Mouse (Mus musculus): ENCODE measurements around the gene Rgma.

The Rgma gene

GRCm38 (mm10) chr7:73403538-73403937 lies 28.2 kb downstream of the Rgma start:
- no peak for DNase-seq

DNA sequence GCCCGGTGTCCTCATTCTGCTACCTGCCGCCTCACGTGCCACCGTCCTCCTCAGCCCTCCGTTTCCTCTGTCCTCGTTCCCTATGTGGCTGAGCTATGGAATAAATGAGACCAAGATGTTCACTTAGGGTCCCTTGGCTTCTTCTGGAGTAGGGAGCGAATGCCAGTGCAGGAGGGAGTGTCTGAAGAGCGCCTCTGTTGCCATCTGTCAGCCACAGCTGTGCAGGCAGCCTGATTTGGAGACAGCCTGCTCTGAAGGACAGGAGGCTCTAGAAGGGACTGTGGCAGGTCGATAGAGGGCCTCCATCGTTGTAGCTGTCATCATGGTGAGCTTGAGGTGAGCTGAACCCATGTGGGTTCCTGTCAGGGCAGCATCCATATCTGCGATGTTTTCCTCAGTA lies 30.2 kb downstream of the Rgma start:
- DNase-seq = no peak

DNA sequence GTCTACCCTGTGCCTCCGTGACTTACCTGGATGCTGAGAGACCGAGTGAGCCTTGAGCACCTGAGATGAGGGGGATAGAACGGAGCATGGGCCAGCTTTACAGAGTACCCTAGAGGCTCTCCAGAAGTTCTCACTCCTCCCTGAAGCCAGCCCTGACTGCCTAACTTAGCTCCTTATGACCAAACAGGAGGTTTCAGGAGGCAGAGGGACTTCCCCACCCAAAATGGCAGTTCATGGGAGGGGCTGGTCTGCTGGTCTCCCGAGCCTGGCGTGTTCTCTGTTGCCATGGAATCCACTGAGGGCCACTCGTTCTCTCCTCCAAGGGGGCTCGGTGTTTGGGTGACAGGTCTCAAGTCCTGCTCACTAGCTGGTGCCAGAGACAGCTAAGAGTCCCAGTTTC lies 36.2 kb downstream of the Rgma start:
- no peak for DNase-seq

DNA sequence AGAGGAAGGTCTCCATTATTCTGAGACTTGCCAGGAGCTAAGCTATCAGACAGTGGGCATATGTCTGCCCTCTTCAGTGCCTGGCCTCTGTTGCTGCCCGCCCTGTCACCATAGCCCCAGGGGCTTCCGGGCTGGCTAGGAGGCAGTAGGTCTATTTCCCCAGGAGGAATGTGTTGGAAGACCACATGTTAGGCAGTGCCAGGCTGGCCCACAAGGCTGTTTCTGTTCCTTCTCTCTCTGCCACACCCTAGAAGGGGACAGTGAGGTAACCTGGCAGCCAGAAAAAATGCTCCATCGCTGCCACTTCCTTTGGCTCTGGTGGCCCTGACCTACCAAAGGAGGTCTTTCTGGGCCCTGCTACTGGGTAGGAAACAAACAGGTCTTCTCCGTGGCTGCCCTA lies 36.7 kb downstream of the Rgma start:
- no peak for DNase-seq

DNA sequence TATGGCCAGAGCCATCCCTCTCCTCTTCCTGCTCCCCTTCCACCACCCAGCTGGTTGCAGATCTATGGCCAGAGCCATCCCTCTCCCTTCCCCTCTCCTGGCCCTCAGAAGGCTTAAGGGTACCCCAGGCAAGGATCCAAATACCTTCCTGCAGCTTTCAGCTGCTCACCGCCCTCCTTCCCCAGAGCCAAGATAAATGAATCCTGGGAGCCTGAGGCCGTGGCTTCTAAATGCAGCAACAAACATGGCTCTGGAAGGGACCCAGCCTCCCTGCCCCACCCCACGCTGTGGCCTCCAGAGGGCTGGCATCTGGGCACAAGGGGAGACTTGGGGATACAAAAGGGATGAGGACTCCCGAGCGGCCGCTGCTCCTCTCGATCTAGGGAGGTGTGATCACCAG lies 37.1 kb downstream of the Rgma start:
- DNase-seq = no peak

DNA sequence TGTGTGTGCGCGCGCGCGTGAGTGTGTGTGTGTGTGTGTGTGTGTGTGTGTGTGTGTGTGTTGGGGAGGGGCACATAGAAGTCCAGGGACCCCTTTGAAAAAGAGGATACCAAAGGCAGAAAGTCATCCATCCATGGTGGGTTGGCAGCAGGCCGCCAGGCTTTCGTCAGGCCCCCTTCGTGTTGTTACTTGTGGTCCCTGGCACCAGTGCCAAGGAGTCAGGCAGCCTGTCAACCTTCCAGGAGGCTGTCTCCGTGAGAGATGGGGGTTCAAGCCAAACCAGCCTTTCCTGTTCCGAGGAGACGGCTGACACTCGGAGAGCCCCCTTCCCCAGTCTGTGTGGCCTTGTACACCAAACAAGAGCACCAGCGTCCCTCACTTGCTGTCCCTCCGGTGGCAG lies 38.9 kb downstream of the Rgma start:
- no peak for DNase-seq

DNA sequence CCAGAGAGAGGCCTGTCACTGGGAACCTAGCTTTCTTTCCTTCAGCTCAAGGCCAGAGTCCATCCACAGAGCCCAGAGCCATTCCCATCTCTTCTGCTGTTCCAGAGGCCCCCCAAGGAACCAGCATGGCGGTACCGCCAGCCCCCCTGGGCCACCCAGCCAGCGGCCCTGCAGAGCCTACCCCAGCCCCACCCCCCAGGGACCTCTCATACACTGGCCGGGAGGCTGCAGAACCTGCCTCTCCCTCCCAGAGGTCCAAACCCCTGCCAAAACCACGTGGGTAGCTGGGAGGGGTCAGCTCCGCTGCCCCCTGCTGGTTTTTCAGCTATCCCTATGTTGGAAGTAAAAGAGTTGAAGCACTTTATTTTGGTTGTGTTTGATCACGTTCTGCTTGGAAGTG lies 44.1 kb downstream of the Rgma start:
- DNase-seq = no peak

DNA sequence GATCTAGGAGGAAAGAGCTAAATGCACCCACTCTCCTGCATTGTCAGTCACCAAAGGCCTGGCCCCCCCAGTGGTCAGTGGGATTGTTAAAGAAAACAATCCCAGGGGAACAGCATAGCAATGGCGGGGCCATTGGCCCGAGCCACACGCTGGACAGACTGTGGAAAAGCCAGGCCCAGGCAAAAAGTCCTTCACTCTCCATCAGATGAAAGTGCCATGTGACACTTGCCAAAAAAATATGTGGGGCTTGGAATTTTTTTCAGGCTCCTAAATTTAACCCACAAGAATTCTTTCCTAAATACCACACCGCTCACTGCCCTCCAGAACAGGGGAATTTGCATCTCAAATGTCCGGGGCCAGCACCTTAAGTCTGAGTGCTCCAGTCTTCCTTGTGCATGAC lies 45.5 kb downstream of the Rgma start:
- no peak for DNase-seq

DNA sequence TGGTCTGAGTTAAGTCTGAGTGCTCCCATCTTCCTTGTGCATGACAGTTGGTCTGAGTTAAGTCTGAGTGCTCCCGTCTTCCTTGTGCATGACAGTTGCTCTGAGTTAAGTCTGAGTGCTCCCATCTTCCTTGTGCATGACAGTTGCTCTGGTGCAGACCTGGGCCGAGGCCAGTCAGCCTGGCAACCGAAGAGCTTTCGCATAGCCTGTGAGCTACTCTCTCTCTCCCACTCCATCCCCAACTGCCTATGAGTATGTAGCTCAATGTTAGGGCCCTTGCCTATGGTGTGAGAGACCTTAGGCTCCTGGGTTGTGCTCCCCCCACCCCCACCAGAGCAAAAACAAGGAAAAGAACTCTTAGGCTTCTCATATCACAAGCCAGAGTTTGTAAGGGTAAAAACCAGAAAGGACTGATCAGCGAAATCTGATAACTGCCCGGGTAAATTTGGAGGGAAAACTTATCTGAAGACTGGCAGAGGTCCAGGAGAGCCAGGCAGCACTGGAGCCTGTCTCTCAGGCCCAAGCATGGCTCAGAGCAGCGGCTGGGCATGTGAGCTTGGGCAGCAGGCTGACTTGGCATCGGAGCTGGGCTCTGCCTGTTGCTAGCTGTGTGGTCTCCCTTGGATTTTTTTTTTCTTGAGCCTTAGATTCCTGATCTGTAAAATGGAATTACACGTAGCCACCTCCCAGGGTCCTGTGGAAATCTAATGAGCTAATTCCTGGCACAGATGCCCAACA lies 46.1 kb downstream of the Rgma start:
- DNase-seq = no peak

DNA sequence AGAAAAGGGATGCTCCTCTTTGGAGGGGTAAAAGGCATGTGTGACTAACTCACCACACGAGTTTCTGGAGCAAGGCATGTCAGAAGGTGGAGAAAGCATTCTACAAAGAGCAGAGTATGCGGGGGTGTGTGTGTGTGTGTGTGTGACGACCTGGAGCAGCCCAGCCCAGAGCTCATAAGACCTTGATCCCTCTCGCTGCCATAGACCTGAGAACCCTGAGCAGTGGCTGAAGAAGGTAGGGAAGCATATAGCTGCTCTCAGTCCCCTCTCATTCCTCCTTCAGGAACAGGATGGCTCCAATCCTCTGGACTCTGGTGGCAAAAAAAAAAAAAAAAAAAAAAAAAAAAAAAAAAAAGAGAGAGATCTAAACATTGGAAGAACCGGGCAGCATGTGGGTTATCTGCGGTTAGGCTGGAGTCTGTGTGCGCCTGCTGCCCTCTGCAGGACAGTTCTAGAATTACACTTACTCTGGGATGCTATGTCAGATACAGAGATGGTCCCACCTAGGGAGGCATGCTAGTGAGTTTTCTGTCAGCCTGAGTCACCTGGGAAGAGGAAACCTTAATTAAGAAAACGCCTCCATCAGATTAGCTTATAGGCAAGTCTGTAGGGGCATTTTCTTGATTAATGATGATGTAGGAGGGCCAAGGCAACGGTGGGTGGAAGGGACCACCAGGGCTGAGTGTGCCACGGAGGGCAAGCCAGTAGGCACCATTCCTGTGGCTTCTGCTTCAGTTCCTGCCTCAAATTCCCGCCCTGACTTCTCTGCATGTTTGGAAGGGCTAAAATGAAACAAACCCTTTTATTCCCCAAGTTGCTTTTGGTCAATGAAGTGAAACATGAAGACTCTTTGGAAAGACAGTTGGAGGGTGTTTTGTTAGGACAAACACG lies 47.2 kb downstream of the Rgma start:
- DNase-seq = peak; percentile 75

DNA sequence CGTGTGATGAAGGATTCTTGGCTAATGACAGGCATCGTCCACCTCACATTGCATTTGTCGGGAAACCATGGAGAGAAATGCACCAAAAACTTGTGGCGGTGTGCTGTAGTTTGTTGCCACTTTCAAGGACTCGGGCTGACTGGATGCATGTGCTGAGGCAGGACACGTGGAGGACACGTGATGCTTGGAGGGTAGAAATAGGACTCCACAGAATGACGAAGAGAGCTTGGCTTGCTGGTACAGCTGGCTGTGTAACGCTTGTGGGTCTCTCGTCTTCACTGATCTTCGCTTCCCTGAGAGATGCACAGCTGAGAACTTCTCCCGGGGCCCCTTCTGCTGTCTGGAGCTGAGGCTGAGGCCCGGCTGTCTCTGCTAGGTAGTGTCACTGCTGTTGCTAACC lies 47.9 kb downstream of the Rgma start:
- no peak for DNase-seq

DNA sequence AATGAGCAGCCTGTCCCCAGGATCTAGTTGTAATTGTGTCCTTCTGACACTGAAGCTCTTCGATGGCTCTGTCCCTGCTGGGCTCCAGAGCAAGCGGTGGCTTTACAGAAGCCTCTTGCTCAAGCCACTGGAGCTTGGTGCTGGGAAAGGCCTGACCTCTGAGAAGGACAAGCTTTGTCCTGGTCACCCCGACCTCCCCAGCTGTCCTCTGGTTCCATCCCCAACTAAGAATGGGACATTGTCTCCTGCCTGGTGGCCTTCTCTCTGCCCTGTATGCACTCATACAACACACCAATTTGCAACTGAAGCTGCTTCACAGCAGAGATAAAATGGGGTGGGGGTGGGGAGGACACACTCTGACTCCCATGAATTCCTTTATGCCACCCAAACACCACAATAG lies 48.9 kb downstream of the Rgma start:
- DNase-seq = no peak

- no peak for DNase-seq
Measured at GRCm38 (mm10) chr7:73424705-73425104, 49.4 kb downstream of the Rgma start.

- no peak for DNase-seq
Measured at GRCm38 (mm10) chr7:73425451-73425850, 50.1 kb downstream of the Rgma start.

DNA sequence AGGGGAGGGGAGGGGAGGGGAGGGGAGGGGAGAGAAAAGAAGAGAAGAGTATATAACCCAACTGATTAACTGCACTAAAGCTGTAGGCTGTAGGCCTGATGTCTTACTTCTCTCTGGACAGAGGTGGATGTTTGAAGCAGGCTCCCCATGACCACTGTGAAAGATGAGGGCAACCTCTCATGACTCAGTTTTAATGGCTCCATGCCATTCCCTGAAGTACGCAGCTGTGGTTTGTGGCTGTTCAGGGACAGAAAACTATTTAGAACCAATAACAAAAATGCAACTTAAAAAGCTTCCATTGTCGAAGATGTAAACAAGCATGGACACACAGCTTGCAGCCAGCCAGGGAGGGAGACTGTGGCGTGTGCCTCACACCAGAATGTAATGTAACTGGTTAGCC lies 50.9 kb downstream of the Rgma start:
- DNase-seq = no peak

GRCm38 (mm10) chr7:73426752-73427386 lies 51.6 kb downstream of the Rgma start:
- DNase-seq = no peak

- DNase-seq = no peak
Measured at GRCm38 (mm10) chr7:73427794-73428193, 52.5 kb downstream of the Rgma start.

DNA sequence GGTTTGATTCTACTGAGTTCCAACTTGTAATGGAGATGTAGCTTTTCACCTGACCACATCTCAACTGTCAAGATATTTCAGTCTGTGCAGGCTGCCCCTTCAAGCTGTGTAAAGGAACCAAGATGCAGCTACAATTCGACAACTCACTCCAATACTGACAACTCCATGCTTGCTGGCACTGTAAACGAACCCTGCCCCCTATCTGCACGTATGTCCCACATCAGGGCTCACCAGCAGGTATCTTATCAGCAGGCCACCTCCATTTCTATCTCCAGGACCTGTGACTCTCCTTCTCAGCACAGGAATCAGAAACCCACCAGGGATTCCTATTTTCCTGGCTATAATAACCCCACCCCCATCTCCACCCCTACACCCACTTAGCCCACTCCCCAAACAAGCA lies 53.2 kb downstream of the Rgma start:
- no peak for DNase-seq

DNA sequence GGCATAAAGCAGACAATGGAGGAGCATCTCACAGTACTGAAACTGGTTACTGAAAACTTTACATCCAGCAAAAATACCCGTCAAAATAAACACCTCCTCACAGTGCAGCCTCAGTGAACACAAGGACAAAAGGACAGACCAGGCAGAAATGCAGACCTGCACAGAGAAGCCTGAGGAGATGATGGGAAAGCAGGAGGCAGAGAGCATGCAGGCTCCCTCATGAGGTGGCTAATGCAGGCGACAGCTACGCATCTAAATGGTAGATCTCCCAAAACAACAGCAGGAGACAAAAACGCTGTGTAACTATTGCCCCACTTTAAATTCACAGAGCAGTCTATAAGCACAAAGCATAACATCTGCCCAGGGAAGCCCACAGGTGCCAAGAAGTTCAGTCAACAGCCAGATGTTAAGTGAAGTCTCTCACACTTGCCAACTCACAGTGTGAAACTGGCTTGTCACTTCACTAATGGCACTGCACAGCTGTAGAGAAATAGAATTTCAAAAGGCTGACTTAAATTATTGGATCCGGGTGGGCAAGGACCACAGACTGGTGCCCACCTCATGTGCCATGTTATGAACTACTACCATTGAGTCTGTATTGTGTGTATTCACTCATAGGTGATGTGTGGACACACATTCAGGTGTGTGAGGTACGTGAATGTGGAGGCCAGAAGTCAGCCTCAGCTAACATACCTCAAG lies 58.5 kb downstream of the Rgma start:
- no peak for DNase-seq

- DNase-seq = no peak
Measured at GRCm38 (mm10) chr7:73434336-73434677, 59.0 kb downstream of the Rgma start.

DNA sequence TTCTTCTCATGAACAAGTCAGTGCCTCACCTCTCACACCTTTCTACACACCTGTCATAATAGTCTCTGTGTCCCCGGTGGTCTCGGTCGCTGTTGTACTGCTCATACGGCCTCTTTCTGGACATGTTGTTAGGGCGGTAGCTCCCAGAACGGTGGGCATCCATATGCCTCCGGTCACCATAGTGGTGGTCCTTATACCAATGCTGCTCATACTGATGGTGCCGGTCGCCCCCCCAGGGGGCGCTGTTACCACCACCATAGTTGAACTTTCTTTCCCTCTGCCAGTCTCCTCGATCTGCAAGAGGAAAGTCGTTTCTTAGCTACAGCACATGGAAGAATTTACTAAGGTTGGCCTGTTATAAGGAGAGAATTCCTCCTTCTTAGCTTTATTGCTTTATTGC lies 60.4 kb downstream of the Rgma start:
- DNase-seq = peak; percentile 68

- no peak for DNase-seq
Measured at GRCm38 (mm10) chr7:73441802-73442201, 66.5 kb downstream of the Rgma start.

DNA sequence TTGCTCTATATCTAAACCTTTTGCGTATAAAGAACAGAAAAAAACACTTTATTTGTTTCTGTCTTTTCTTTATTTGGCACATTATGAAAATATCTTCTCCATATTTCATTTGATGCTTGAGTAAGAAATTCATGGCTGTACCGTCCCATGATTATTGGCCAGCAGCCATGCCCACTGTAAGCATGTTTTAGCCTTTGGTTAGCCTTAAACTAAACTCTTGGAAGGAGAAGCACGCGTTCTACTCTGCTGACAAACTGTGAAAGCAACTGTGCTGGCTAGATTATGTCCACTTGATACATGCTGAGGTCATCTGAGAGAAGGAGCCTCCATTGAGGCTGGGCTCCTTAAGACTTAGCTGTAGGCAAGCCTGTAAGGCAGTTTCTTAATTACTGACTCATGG lies 66.9 kb downstream of the Rgma start:
- DNase-seq = no peak

Data from thymus, postnatal 4 days (tissue).